Mouse (Mus musculus): Measurements from ENCODE around the gene Zc3h12c.

The Zc3h12c gene

DNA sequence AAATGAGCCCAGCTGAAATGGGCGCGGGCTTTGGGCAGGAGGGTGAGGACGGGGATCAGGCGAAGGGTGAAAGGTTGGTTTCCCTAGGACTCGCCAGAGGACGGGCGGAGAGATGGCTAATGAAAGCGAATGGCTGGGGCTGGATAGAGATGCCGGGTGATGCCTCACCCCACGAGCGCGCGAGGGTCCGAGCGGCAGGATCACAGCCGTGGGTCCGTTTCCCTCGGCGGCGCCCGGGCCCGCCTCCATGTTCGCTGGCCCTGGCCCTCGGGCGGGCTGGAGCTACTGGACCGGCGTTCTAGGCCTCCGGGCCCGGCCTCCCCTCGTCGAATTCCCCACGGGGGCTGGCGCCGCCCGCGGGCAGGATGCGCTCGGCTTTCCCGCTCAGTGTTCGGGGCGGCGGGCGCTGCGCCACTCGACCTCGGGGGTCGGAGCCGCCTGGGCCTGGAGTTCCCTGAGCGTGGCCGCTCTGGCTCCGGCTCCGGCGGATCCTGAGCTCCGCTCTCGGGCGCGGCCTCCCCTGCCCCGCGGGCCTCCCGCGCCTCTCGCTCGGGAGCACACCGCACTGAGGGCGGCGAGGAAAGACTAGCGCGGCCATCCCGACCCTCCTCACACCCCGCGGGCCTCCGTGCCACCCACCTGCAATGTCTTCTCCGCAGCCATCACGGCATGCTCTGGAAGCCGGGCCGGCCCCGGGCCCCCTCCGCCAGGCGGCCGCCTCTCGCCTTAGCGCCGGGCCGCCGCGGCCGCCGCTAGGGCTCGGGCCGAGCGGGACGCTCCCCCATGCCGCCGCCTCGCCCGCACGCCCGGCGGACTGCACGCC lies at the start of gene Zc3h12c:
Gene Zc3h12c (minus strand): TSS at position 710 of the 823 bp plus-strand sequence.
- peak; percentile 72 to 77 for DNase-seq

GRCm38 (mm10) chr9:52217636-52218035 lies 49.3 kb upstream of the Zc3h12c start:
- no peak for DNase-seq

- no peak for DNase-seq
These were observed 46.9 kb upstream of the Zc3h12c start for GRCm38 (mm10) chr9:52215291-52215690.

GRCm38 (mm10) chr9:52212416-52212815 lies 44.0 kb upstream of the Zc3h12c start:
- no peak for DNase-seq

DNA sequence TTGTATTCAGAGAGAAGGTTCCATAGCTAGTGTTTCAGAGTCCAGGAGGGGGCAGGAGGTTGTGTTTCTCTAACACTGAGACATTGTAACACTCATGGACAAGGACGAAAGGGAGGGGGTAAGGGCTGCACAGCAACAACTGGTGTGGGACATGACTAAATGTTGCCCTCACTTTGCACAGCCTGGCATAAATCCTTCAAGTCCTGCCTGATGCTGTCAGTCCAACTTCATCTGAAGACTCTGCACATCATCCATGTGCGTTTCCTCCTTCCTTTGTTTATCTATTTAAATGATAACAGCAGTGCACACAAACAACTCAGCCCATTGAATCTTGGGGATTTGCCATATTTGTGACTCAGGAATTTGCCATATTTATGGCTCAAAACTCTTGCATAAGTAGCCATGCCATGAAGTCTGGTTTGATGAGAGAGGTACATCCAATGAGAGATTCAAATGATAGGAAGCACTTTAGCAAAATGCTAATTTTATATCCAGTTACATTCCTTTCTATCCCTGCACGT lies 40.2 kb upstream of the Zc3h12c start:
- DNase-seq = no peak

DNA sequence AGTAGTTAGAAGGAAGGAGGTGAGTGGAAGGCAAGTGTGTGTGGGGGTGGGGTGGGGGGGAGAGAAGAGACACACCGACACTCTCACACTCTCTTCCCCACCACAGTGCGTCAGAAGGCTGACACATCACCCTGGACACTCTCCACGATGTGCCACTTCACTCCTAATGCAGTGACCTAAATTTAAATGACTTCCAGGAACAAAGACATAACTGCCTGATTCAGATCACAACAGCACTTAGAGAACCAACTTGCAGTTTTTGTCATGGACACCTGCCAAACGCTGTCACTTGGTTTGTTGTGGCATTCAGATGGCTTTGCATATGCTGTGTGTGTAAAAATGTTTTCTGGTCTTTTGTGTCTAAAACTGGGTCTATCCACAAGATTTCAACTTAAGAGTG lies 34.8 kb upstream of the Zc3h12c start:
- DNase-seq = no peak

GRCm38 (mm10) chr9:52200271-52200670 lies 31.9 kb upstream of the Zc3h12c start:
- peak; percentile 67 to 70 for DNase-seq

DNA sequence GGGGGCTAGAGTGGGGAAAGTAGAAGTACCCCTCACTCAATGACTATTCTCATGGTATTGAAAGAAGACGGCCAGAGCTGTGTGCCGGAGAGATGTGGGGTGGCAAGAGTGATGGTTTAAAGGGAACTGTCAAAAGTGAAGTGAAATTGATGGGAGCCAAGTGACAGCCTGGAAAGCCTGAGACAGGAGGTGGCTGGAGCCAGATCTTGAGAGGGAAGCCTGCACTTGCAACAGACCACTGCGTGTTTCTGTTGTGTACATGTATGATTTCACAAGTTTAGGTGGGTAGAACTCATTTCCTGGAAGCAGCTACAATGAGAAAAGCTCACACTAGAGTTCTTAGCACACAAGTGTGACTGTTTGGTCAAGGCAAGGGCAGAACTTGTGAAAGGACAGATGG lies 27.5 kb upstream of the Zc3h12c start:
- DNase-seq = no peak

- DNase-seq = no peak
These were observed 25.5 kb upstream of the Zc3h12c start for GRCm38 (mm10) chr9:52193851-52194250.

GRCm38 (mm10) chr9:52190907-52191306 lies 22.5 kb upstream of the Zc3h12c start:
- no peak for DNase-seq

- no peak for DNase-seq
These were observed 19.7 kb upstream of the Zc3h12c start for GRCm38 (mm10) chr9:52188106-52188505.

DNA sequence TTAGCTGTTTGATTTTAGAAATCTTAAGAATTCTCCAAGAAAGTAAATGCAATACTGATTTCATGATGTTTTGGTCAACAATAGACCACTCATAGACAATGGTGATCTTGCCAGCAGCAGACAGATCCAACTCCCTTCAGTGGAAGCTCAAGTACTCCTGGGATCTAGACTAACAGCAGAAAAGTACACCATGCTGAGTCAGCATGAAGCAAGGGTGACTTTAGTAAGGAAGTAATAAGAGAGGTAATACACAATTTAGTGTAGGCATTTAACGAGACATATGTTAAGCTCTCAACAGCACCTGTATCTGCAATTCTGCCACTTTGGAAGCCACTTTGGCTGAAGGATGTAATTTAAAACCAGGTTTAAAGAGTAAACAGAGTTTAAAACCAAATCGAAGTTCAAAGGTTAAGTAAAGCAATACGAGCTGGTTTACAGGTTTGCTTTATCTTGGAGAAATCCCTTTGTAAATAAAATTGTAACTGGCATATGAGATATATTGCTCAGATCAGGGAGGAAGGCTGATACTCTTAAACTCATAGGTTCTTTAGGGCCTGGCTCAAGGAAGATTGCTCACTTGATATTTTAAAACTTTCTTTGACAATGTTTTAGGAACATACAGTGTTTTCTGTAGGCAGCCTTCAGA lies 18.0 kb upstream of the Zc3h12c start:
- no peak for DNase-seq

DNA sequence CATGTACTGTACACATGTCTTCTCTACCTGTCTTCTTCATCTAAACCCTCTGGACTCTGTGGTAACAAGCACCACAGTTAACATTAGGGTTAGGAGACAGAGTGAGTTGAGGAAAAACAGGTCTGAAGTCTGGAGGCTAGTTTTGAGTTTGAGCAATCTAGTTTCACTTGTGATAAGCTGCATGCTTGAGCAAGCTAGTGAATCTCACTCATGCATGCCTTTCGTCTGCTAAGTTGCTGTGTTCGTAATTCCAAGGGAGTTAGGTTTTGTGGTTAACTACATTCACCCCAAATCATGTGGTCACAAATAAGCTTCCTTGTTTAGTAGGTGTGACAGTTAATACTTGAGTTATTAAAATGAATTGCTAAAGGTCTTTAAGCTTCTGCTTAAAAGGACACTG lies 13.0 kb upstream of the Zc3h12c start:
- DNase-seq = no peak

GRCm38 (mm10) chr9:52180851-52181250 lies 12.5 kb upstream of the Zc3h12c start:
- no peak for DNase-seq

GRCm38 (mm10) chr9:52175257-52175859 lies 7.0 kb upstream of the Zc3h12c start:
- DNase-seq = no peak

GRCm38 (mm10) chr9:52174671-52175111 lies 6.3 kb upstream of the Zc3h12c start:
- no peak for DNase-seq

- no peak for DNase-seq
These were observed 5.6 kb upstream of the Zc3h12c start for GRCm38 (mm10) chr9:52173937-52174336.

- DNase-seq = no peak
These were observed 4.2 kb upstream of the Zc3h12c start for GRCm38 (mm10) chr9:52172550-52172949.

GRCm38 (mm10) chr9:52170671-52171070 lies 2.3 kb upstream of the Zc3h12c start:
- no peak for DNase-seq

GRCm38 (mm10) chr9:52170131-52170530 lies 1.8 kb upstream of the Zc3h12c start:
- peak; percentile 30 to 56 for DNase-seq

- DNase-seq = peak; percentile 80 to 82
These were observed 406 bp upstream of the Zc3h12c start for GRCm38 (mm10) chr9:52168686-52169270.

DNA sequence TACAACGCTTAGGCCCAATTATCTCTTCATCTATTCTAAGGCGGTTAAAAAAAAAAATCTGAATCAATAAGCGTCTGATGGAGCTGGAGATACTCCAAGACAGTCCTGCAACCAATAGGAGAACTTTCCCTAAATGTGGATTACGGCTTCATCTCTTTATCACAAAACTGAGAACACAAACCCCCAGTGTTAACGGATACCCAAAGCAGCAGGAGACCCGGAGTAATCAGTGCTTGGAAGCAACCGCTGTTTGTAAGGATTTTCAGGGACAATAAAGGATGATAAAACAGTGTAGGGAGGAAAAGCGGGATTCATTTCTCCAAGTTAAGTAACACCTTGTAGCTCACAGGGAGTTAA lies 888 bp downstream of the Zc3h12c start:
- peak in 1 of 2 experiments; percentile 13 for DNase-seq

DNA sequence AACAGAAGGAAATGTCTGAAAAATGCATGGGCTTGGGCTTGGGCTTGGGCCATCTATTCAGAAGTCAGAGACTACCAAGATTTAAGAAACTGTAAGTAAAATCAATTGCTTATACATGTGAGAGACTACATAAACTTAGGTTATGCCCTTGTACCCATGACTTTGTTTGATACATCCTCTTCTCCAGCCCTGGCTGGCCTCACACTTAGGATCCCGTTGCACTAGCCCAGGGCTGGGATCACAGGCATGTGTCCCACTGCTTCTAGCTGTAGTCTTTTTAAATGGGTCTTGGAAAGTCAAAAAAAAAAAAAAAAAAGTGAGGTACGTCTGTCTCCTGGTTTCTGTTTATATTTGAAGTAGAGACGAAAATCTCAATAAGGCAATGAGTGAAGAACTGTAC lies 1.3 kb downstream of the Zc3h12c start:
- DNase-seq = no peak

Measured in cerebellum, postnatal 14 days (tissue).